Mouse (Mus musculus) ES-E14 (cell line): ENCODE measurements at regions not wholly inside any gene's neighbourhood (a gene's known extent, or its start where the extent isn't known, plus 50 kb on each side); places are given as distances from the start of the nearest gene placed in this dataset.

Experiments
- DNase-seq: peaks from one replicate; pipeline ENCODE4 v3.0.0-alpha.2; 2013; ENCODE audit warnings: low read depth, low spot score
- H3K27ac ChIP-seq: 2 replicates; pipeline ENCODE4 v1.5.1; 2012; ENCODE audit warnings: low read depth, mild to moderate bottlenecking, low read length, moderate library complexity, mixed read lengths; ENCODE audit not compliant: poor library complexity, insufficient read depth, severe bottlenecking
- H3K36me3 ChIP-seq: 2 replicates; pipeline ENCODE4 v1.6.1; 2012; ENCODE audit warnings: mild to moderate bottlenecking, low read length, moderate library complexity, mixed read lengths; ENCODE audit not compliant: control insufficient read depth, poor library complexity, insufficient read depth, severe bottlenecking
- H3K4me1 ChIP-seq, 2 experiments: fragments of 150-350 bp in 1 of 2; sonication (generic) in 1 of 2; 2 replicates each; pipeline ENCODE4 v1.6.1; 2012; ENCODE audit warnings: low read length in 2 of 2, mild to moderate bottlenecking in 1 of 2, mixed read lengths in 1 of 2; ENCODE audit not compliant: control insufficient read depth in 2 of 2, insufficient read depth in 2 of 2, poor library complexity in 1 of 2
- H3K4me3 ChIP-seq, 2 experiments: fragments of 150-350 bp in 1 of 2; sonication (generic) in 1 of 2; 2 replicates each; pipeline ENCODE4 v1.5.1; 2012; ENCODE audit warnings: low read length in 2 of 2, low read depth in 1 of 2, mild to moderate bottlenecking in 1 of 2, mixed read lengths in 1 of 2; ENCODE audit not compliant: insufficient read depth in 1 of 2, poor library complexity in 1 of 2, severe bottlenecking in 1 of 2
- H3K9ac ChIP-seq: 2 replicates; pipeline ENCODE4 v1.6.1; 2012; ENCODE audit warnings: low read depth, mild to moderate bottlenecking, low read length, mixed read lengths; ENCODE audit not compliant: poor library complexity, insufficient read depth, severe bottlenecking
- H3K9me3 ChIP-seq: fragments of 150-350 bp; sonication (generic); 2 replicates; pipeline ENCODE4 v1.6.1; 2012; ENCODE audit warnings: low read depth, mild to moderate bottlenecking, low read length; ENCODE audit not compliant: control insufficient read depth, insufficient read depth
- CHD2 ChIP-seq: IDR thresholded peaks from 2 replicates; pipeline ENCODE4 v1.6.1; 2014; ENCODE audit warnings: mild to moderate bottlenecking, low read depth, low read length, inconsistent platforms
- HCFC1 ChIP-seq: IDR thresholded peaks from 2 replicates; pipeline ENCODE4 v1.6.1; 2012; ENCODE audit warnings: low read length, inconsistent platforms, borderline replicate concordance; ENCODE audit not compliant: insufficient read depth
- MAFK ChIP-seq: IDR thresholded peaks from 2 replicates; pipeline ENCODE4 v1.6.1; 2014; ENCODE audit warnings: mild to moderate bottlenecking, low read depth, low read length, inconsistent platforms; ENCODE audit not compliant: insufficient read depth
- ZC3H11A ChIP-seq: IDR thresholded peaks from 2 replicates; pipeline ENCODE4 v1.6.1; 2012; ENCODE audit warnings: low read depth, mild to moderate bottlenecking, inconsistent platforms, low read length, borderline replicate concordance
- ZNF384 ChIP-seq: IDR thresholded peaks from 2 replicates; pipeline ENCODE4 v1.6.1; 2012; ENCODE audit warnings: low read depth, low read length, inconsistent platforms
- in situ Hi-C, 2 experiments: fragments of 600-800 bp; cut with MboI; formaldehyde crosslinking; loops; one replicate each; pipeline ENCODE4 v1.15.1; 2025; ENCODE audit warnings: low sequenced_read_pairs in 2 of 2, inconsistent platforms in 1 of 2; ENCODE audit not compliant: unreplicated experiment in 2 of 2

DNA sequence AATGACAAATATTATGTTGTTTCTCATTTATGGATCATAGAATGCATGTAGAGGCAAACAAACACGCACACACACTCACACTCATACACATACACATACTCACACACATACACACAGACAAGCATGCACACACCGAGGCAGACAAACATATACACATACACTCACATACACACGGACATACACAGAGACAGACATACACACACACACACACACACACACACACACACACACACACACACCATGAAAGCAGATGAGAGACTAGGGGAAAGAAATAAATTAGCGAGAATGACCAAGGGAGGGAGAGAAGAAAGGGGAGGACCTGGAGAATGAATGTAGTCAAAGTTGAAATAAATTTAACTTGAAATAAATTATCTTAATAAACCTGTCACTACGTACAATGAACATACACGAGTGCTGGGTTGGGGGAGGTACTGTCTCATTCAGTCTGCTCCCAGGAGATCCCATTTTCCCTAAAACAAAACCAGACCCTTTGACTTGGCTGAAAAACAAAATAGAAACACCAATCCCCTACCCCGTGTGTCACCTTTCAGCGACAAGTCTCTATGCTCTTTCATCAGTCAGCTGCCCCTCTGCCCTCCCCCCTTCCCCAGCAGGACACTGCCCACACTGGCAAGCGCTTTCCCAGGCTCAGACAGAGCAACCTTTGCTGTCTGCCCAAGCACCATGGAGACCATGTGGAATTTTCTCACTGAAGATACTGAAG, 167.7 kb downstream of the Qdpr start:
- no peaks in the 10 kb centered on the region for H3K36me3 ChIP-seq
- no peak for DNase-seq
- no peaks in the 10 kb centered on the region for H3K9me3 ChIP-seq
- in situ Hi-C loops = no loop called here
- no peak overlapping the region for H3K27ac ChIP-seq
- TF ChIP-seq HCFC1 (no peak), ZC3H11A (no peak), MAFK (no peak)
- H3K9ac ChIP-seq = no peak overlapping the region
- H3K4me1 ChIP-seq = 0 out of 4 replicates have a peak, but pooled peaks cover 0 to 2% of the 10 kb centered on the region in 2 experiments
- H3K4me3 ChIP-seq = no peak overlapping the region

DNA sequence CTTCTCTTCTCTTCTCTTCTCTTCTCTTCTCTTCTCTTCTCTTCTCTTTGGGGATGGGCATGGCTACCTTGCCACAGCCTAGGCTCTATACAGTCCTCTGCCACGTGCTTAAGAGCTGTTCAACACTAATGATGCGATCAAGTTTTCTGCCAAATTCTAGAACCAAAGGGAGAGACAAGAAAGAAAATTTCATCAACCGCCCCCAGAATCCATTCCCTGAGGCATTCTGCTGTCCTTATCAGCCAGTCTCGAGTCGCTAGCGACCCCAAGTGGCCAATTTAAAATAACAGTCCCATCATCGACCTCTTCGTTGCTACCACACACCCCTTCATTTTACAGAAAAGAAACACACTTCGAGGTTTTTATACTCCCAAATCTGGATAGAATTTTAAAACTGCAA, 171.5 kb downstream of the Qdpr start:
- peak overlapping the region in 1 of 2 experiments; percentile 15; a peak in 1 of 4 replicates for H3K4me3 ChIP-seq
- H3K9ac ChIP-seq = no peak overlapping the region
- in situ Hi-C loops = no loop called here
- H3K4me1 ChIP-seq = 0 out of 4 replicates have a peak, but pooled peaks cover 0 to 2% of the 10 kb centered on the region in 2 experiments
- H3K9me3 ChIP-seq = no peaks in the 10 kb centered on the region
- DNase-seq = peak; percentile 64
- peak; percentile 56; the same call in 1 of the 2 replicates for TF ChIP-seq ZC3H11A
- no peak for TF ChIP-seq HCFC1
- H3K27ac ChIP-seq = no peak overlapping the region
- no peaks in the 10 kb centered on the region for H3K36me3 ChIP-seq

DNA sequence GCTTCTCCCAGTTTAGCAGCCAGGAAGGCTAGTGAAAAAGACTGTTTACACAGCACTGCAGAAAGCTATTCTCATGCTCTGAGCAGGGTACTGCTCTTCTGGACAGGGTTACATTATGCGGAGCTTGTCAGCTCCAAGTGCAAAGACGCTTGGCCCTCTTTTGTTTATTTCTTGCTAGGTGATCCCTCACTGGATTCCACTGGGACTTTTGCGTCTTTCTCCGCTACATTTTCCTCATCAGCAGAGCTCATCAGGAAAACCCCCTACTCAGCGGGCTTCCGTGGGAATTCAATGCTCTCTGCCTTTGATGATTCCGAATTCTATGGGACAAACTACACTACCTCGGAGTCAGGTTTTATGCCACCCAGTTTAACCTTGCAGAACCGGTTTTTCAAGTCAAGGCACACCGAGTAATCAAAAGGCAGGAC, 172.0 kb downstream of the Qdpr start:
- in situ Hi-C loops = no loop called here
- Histone ChIP-seq H3K4me1 (0 out of 4 replicates have a peak, but pooled peaks cover 0 to 2% of the 10 kb centered on the region in 2 experiments), H3K9me3 (no peaks in the 10 kb centered on the region), H3K36me3 (no peaks in the 10 kb centered on the region), H3K27ac (no peak overlapping the region), H3K9ac (no peak overlapping the region), H3K4me3 (peak overlapping the region; percentile 10 to 15; a peak in 2 of 4 replicates)
- DNase-seq = peak; percentile 21
- TF ChIP-seq ZNF384 (no peak), ZC3H11A (no peak), CHD2 (no peak), HCFC1 (no peak)

DNA sequence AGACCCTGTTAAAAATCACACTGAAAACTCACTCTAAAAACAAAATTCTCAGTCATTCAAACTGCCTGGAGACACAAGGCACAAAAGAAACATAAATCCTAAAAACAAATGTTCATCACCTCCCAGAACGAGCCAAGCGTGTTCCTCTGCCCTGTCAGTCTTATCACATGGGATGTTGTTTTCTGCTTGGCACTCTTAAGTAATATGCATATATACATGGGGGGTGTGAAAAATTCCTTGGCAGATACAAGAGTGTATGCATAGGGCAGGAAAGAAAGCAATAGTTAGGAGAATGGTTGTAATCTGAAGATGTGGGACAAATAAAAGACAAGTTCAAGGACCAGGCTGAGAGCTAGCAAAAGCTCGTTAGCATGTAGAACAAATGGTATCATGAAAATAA, 179.4 kb downstream of the Qdpr start:
- Histone ChIP-seq H3K27ac (no peak overlapping the region), H3K4me1 (no peaks in the 10 kb centered on the region), H3K36me3 (no peaks in the 10 kb centered on the region), H3K4me3 (no peak overlapping the region), H3K9ac (no peak overlapping the region), H3K9me3 (no peaks in the 10 kb centered on the region)
- TF ChIP-seq MAFK (no peak), ZNF384 (no peak), CHD2 (no peak), ZC3H11A (no peak), HCFC1 (no peak)
- in situ Hi-C loops = no loop called here
- no peak for DNase-seq

DNA sequence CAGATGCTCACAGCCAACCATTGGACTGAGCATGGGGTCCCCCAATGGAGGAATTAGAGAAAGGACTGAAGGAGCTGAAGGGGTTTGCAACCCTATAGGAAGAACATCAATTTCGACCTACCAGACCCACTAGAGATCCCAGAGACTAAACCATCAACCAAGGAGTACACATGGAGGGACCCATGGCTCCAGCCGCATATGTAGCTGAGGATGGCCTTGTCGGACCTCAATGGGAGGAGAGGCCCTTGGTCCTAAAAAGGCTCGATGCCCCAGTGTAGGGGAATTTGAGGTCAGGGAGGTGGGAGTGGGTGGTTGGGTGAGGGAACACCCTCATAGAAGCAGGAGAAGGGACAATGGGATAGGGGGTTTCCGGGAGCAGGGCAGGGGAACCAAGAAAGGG, 180.6 kb downstream of the Qdpr start:
- H3K9me3 ChIP-seq = no peaks in the 10 kb centered on the region
- no peak for TF ChIP-seq MAFK
- TF ChIP-seq ZNF384 = no peak
- no peak for TF ChIP-seq HCFC1
- no peak for TF ChIP-seq CHD2
- TF ChIP-seq ZC3H11A = no peak
- DNase-seq = no peak
- in situ Hi-C loops = no loop called here
- H3K4me1 ChIP-seq = no peaks in the 10 kb centered on the region
- no peak overlapping the region for H3K9ac ChIP-seq
- no peak overlapping the region for H3K27ac ChIP-seq
- no peak overlapping the region for H3K4me3 ChIP-seq
- no peaks in the 10 kb centered on the region for H3K36me3 ChIP-seq
